In the genomic region with DNA sequence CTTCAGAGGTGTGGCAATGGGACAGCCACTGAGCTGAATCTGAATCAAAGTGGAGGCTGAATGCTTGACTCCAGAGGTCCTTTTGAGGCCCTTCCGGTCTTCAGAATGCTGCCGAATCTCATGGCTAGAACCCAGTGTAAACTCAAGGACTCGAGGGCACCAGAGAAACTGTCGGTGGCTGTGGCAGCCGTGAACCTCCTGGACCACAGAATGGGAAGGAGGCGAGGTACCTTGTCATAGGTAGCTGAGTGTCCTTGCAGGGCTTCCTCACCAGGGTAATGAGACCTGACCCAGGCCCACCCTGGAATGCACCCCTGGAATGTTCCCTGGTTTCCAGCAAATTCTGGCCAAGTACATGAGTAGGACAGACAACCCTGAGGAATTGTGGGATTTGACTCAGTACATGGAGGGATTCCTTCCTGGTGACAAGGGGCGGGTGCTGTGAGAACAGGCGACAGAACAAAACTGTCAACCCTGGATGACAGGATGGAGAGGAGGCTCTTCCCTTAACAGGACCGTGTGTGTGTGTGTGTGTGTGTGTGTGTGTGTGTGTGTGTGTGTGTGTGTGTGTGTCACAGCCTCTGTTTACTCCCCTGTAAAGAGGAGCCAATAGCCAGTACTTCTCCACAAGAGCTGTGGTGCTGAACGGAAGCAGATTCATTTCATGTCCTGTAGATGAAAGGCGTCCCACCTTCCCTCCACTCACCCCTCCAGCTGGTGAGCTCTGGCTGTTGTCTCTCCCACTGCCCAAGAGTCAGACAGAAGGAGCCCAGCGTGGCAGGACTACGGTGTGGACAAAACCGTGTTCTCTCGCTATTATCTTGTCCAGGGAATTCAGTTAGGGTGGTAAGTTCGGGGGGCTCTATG, we compare ENCODE assay signal across 10 mouse cellular contexts. TPM values are rescaled to one million over a fixed set of nuclear protein-coding genes. Genes with fewer than 3 reads are reported as not detected.
A peak's percentile ranks its signal among the peaks of the same experiment; 100 is the strongest.
DNase-seq lines count a peak whose midpoint lies in the region; ATAC-seq and TF ChIP-seq lines count a peak whose summit lies in the region.
"Had no signal": no experiment of that assay in that cellular context is flagged by ENCODE, and none has a peak within 500 bp of the region (broad histone marks: within the 10 kb centered on the region; RNA-seq: fewer than 3 reads in every experiment).

No protein-coding gene starts in this region.

- H3K36me3 ChIP-seq in limb, embryonic 12.5 days: no peaks in the 10 kb centered on the region

- 47% methylated on average over 16 of the region's 16 CpGs for WGBS in limb, embryonic 12.5 days

- no peak for ATAC-seq in limb, embryonic 12.5 days (ENCODE audit: insufficient number of reproducible peaks, insufficient read depth, low FRiP score, low TSS enrichment, low read depth)
- ATAC-seq: inflammation-experienced regulatory T-cells, adult 6 months had no signal

- H3K4me3 ChIP-seq in gastrocnemius, adult 2 months: peak overlapping the region; percentile 68
- H3K4me3 ChIP-seq in brown adipose tissue, adult 24 weeks (ENCODE audit: insufficient read depth, low read depth, low read length): no peak overlapping the region
- H3K4me3 ChIP-seq in limb, embryonic 12.5 days (replicated peaks): no peak overlapping the region

- peaks cover 8% of the 10 kb centered on the region for H3K9me3 ChIP-seq in limb, embryonic 12.5 days

- intact Hi-C loops in gastrocnemius, adult 2 months (cut with DNase I): loop anchor here (1.0 to 5.0 kb wide), 6 partner anchors 75 to 405 kb away; a partner anchor contains a TSS
- intact Hi-C loops in gastrocnemius, postnatal 14 days (cut with DNase I; ENCODE audit: low total_unique reads): loop anchor here (10.0 kb wide), 1 partner anchor 408 kb away; a partner anchor contains a TSS

- H3K4me2 ChIP-seq in limb, embryonic 12.5 days: peak overlapping the region; percentile 19; the same call in 1 of the 2 replicates

- H3K27ac ChIP-seq in gastrocnemius, adult 2 months: peak overlapping the region; percentile 88
- peak overlapping the region; percentile 92 for H3K27ac ChIP-seq in brown adipose tissue, adult 24 weeks (replicated peaks; ENCODE audit: low read depth, low read length)
- H3K27ac ChIP-seq in limb, embryonic 12.5 days: no peak overlapping the region

- no peak for DNase-seq in gastrocnemius, adult 2 months
- no peak for DNase-seq in gastrocnemius, postnatal 14 days
- peak; percentile 11 to 14 for DNase-seq in layer of hippocampus, adult 8-10 months (ENCODE audit: low spot score in 2 of 2)
- DNase-seq in layer of hippocampus, adult 11-12 months (ENCODE audit: low spot score): no peak
- DNase-seq in thymus, adult 18-20 months: no peak
- DNase-seq in thymus, postnatal 0 days (ENCODE audit: low spot score): no peak

- no peak for TF ChIP-seq CTCF in gastrocnemius, adult 2 months (IDR thresholded peaks at IDR 0.05)

- H3K4me1 ChIP-seq in brown adipose tissue, adult 24 weeks (ENCODE audit: control insufficient read depth, insufficient read depth, insufficient read length, low read length): peaks cover 16% of the 10 kb centered on the region
- H3K4me1 ChIP-seq in limb, embryonic 12.5 days (replicated peaks): peaks cover 37% of the 10 kb centered on the region

- peaks cover 48% of the 10 kb centered on the region for H3K27me3 ChIP-seq in limb, embryonic 12.5 days

- H3K9ac ChIP-seq in limb, embryonic 12.5 days (replicated peaks): no peak overlapping the region

RNA-seq across cellular contexts. Expression of a gene that starts 42.1 kb away (rescaled TPM):
- 1 to 10 TPM; 1.5 to 3.0 TPM for total RNA-seq in gastrocnemius, adult 2 months (2021)
- total RNA-seq in gastrocnemius, postnatal 14 days (2021): 1 to 10 TPM; 6.2 to 7.8 TPM
- 1 to 10 TPM; 1.5 to 2.9 (median 2.6) TPM for total RNA-seq in layer of hippocampus, adult 8-10 months (2022)
- 45.3 and 55.6 TPM in 2 replicates for polyA plus RNA-seq in brown adipose tissue, adult 24 weeks (2012; ENCODE audit: insufficient read depth, insufficient read length, missing spikeins)
- polyA plus RNA-seq in limb, embryonic 12.5 days (2016; fragmentation: Nextera tagmentation; extraction: Ambion mirVana): 1.9 and 2.0 TPM in 2 replicates
- polyA plus RNA-seq in thymus, postnatal 0 days (2015; fragmentation: Nextera tagmentation; extraction: Ambion mirVana): 1.7 and 2.2 TPM in 2 replicates
- polyA plus RNA-seq: CD4-positive, CD25-positive, alpha-beta regulatory T cell, adult 4 months had no signal

Comparison
In these comparisons a context has a peak if more than half of its experiments do, and no peak if none do; other contexts are left out.
1. DNase-seq: peak in layer of hippocampus, adult 8-10 months (2 of 2); none in gastrocnemius, adult 2 months (single experiment), gastrocnemius, postnatal 14 days (single experiment), layer of hippocampus, adult 11-12 months (single experiment), thymus, adult 18-20 months (0 of 2) and thymus, postnatal 0 days (single experiment).